Mouse (Mus musculus) intestine, embryonic 15.5 days (tissue): ENCODE data around the gene Tmem170. TPM values are rescaled to one million over a fixed set of nuclear protein-coding genes. Genes with fewer than 3 reads are reported as not detected.

Source experiments
- ATAC-seq: fragments of 200-750 bp; cut with Nextera tagmentation; 2 replicates; pipeline ENCODE4 v1.8.0; 2017; ENCODE audit warnings: moderate TSS enrichment, moderate library complexity
- H3K27ac ChIP-seq: fragments of 300-500 bp; sonication (generic); 2 replicates; pipeline ENCODE4 v1.5.1; 2015; ENCODE audit warnings: mild to moderate bottlenecking, inconsistent platforms
- H3K27me3 ChIP-seq: fragments of 300-500 bp; sonication (generic); replicated peaks from 2 replicates; pipeline ENCODE4 v1.6.1; 2015; ENCODE audit warnings: inconsistent platforms
- H3K36me3 ChIP-seq: fragments of 300-500 bp; sonication (generic); 2 replicates; pipeline ENCODE4 v1.6.1; 2015; ENCODE audit warnings: inconsistent platforms
- H3K4me1 ChIP-seq: fragments of 300-500 bp; sonication (generic); replicated peaks from 2 replicates; pipeline ENCODE4 v1.6.1; 2015; ENCODE audit warnings: inconsistent platforms
- H3K4me2 ChIP-seq: fragments of 300-500 bp; sonication (generic); replicated peaks from 2 replicates; pipeline ENCODE4 v1.6.1; 2015; ENCODE audit warnings: mild to moderate bottlenecking, inconsistent platforms
- H3K4me3 ChIP-seq: fragments of 300-500 bp; sonication (generic); replicated peaks from 2 replicates; pipeline ENCODE4 v1.5.1; 2015; ENCODE audit warnings: inconsistent platforms
- H3K9ac ChIP-seq: fragments of 300-500 bp; sonication (generic); 2 replicates; pipeline ENCODE4 v1.6.1; 2015; ENCODE audit warnings: inconsistent platforms
- H3K9me3 ChIP-seq: fragments of 300-500 bp; sonication (generic); 2 replicates; pipeline ENCODE4 v1.6.1; 2016; ENCODE audit warnings: inconsistent platforms
- WGBS: fragments of 180-500 bp; shearing (Covaris S2); methylation state at CpG from one replicate; pipeline ENCODE4 v1.1.7; 2015; 5-methylcytosine and 5-hydroxymethylcytosine counted together
- polyA plus RNA-seq: library from polyadenylated mRNA; unstranded; fragments of >200 nt; fragmentation: Nextera tagmentation; extraction: Ambion mirVana; gene quantifications from 2 replicates; pipeline ENCODE4 v1.2.1, GENCODE M21; 2015

Tmem170 gene
- polyA plus RNA-seq, 1 experiment from 2014 or later: 16.0 TPM

DNA sequence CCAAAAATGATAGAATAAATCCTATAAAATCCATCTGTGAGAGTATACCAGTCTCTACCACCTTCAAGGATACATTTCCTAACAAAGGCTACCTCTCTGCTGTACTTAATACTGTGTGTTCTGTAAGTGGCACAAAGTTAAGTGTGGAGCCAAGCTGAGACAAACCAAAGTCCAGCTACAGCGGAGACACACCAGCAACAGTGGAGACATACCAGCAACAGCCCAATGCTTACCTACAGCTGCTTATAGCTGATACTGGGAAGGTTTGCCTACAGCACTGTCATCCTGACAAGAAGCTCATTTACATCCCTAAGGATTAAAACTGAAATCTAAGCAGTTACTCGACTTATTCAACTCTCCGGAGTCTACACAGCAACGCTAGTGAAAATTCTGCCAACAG, 44.6 kb downstream of the Tmem170 start:
- Histone ChIP-seq H3K27ac (no peak overlapping the region), H3K36me3 (peaks cover 12% of the 10 kb centered on the region; the same call in 1 of the 2 replicates), H3K27me3 (no peaks in the 10 kb centered on the region), H3K9ac (no peak overlapping the region), H3K4me3 (no peak overlapping the region), H3K4me2 (no peak overlapping the region), H3K9me3 (no peaks in the 10 kb centered on the region), H3K4me1 (peaks cover 2% of the 10 kb centered on the region; the same call in 1 of the 2 replicates)
- WGBS: 61% methylated on average over 4 of the region's 4 CpGs
- ATAC-seq: no peak

DNA sequence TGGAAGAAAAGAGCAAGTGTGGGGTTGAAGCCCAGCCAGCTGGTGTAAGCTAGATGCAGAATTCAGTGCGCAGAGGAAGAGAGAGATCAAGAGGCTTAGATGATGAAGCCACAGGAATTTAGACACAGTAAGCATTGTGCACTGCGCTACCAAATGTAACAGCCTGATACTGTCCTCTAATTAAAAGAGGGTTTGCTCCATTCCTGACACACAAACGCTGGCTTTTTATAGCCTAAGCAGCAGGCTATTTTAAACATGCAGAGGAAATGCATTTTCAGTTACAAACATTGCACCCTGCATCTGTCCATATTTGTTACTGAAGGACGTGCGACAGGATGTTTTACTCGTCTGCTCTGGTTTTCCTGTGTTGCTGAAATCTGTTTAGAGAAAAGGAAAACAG, 48.0 kb downstream of the Tmem170 start:
- H3K4me1 ChIP-seq: peaks cover 2% of the 10 kb centered on the region; the same call in 1 of the 2 replicates
- no peaks in the 10 kb centered on the region for H3K9me3 ChIP-seq
- ATAC-seq: peak; percentile 53
- peak overlapping the region; percentile 77 for H3K27ac ChIP-seq
- H3K4me3 ChIP-seq: no peak overlapping the region
- H3K27me3 ChIP-seq: no peaks in the 10 kb centered on the region
- no peak overlapping the region for H3K4me2 ChIP-seq
- H3K9ac ChIP-seq: no peak overlapping the region
- H3K36me3 ChIP-seq: peaks cover 7% of the 10 kb centered on the region; the same call in 1 of the 2 replicates
- WGBS: 65% methylated on average over 6 of the region's 6 CpGs

DNA sequence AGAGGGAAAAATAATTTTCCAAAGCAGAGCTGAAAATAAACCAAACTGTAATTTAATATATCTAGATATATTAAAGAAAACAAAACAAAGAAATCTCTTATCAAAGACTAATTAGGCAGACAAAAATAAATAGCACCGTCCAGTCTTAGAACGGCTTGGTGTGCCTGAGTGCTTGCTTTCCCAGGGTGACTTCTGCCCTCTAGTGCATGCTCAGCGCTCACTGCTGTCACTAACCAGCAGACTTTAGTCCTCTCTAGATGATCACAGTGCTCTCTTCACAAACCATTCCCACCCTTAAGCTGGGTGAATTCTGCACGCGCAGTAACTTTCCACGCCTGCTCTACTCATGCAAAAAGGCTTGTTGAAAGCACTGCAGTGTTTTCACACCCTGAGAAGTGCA, 51.3 kb downstream of the Tmem170 start:
- WGBS: 64% methylated on average over 6 of the region's 6 CpGs
- Histone ChIP-seq H3K36me3 (no peaks in the 10 kb centered on the region; the same call in 1 of the 2 replicates), H3K27me3 (no peaks in the 10 kb centered on the region), H3K27ac (no peak overlapping the region), H3K9me3 (no peaks in the 10 kb centered on the region), H3K4me1 (peaks cover 2% of the 10 kb centered on the region; the same call in 1 of the 2 replicates), H3K9ac (no peak overlapping the region), H3K4me2 (no peak overlapping the region), H3K4me3 (no peak overlapping the region)
- no peak for ATAC-seq

DNA sequence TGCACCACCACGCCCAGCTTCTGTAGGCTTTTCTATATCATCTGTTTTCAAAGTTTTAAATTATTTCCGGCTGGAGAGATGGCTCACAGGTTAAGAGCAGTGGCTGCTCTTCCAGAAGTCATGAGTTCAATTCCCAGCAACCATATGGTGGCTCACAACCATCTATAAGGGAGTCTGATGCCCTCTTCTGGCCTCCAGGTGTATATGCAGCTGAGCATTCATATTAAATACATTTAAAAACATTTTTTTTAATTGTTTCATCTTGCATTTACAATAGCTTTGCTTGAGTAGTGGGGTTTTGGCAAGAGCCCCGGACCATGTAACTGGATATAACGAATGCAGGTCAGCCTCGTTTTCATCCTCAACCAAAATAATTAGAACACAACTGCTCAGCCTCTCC, 52.2 kb downstream of the Tmem170 start:
- no peaks in the 10 kb centered on the region for H3K27me3 ChIP-seq
- 95% methylated on average over 5 of the region's 5 CpGs for WGBS
- H3K9ac ChIP-seq: no peak overlapping the region
- H3K36me3 ChIP-seq: no peaks in the 10 kb centered on the region; the same call in 1 of the 2 replicates
- peaks cover 2% of the 10 kb centered on the region; the same call in 1 of the 2 replicates for H3K4me1 ChIP-seq
- no peaks in the 10 kb centered on the region for H3K9me3 ChIP-seq
- ATAC-seq: no peak
- H3K4me3 ChIP-seq: no peak overlapping the region
- H3K4me2 ChIP-seq: no peak overlapping the region
- H3K27ac ChIP-seq: no peak overlapping the region

DNA sequence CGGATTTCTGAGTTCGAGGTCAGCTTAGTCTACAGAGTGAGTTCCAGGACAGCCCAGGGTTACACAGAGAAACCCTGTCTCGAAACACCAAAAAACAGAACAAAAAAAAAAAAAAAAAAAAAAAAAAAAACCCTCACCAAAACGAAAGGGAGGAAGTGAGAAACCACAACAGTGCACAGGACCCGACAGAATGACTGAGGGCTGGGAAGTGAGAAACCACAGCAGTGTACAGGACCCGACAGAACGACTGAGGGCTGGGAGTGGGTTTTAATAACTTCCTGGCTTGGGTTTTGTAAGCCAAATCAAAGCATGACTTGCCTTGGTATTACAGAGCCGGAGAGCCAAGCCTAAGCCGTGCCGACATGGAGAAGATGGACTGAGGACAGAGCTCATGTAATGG, 55.4 kb downstream of the Tmem170 start:
- Histone ChIP-seq H3K27me3 (no peaks in the 10 kb centered on the region), H3K27ac (no peak overlapping the region), H3K9me3 (no peaks in the 10 kb centered on the region), H3K4me1 (no peaks in the 10 kb centered on the region), H3K4me2 (no peak overlapping the region), H3K36me3 (no peaks in the 10 kb centered on the region; the same call in 1 of the 2 replicates), H3K9ac (no peak overlapping the region), H3K4me3 (no peak overlapping the region)
- 76% methylated on average over 10 of the region's 10 CpGs for whole genome bisulfite sequencing
- no peak for ATAC-seq

DNA sequence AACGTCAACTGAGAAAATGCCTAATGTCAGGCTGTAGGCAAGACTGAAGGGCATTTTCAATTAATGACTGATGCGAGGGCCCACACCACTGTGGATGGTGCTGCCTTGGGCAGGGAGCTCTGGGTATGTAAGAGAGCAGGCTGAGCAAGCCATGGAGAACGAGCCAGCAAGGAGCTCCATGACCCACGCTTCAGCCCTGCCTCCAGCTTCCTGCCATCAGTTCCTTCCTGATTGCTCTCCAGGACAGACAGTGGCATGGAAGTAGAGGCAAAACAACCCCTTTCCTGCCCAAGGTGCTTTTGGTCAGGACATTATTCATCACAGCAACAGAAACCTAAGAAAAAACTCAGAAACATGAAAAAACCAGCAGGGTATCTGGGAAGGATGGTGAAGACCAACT, 55.9 kb downstream of the Tmem170 start:
- Histone ChIP-seq H3K4me2 (no peak overlapping the region), H3K27ac (no peak overlapping the region), H3K4me1 (no peaks in the 10 kb centered on the region), H3K4me3 (no peak overlapping the region), H3K9ac (no peak overlapping the region), H3K36me3 (no peaks in the 10 kb centered on the region; the same call in 1 of the 2 replicates), H3K9me3 (no peaks in the 10 kb centered on the region), H3K27me3 (no peaks in the 10 kb centered on the region)
- 80% methylated on average over 4 of the region's 4 CpGs for WGBS
- ATAC-seq: no peak

DNA sequence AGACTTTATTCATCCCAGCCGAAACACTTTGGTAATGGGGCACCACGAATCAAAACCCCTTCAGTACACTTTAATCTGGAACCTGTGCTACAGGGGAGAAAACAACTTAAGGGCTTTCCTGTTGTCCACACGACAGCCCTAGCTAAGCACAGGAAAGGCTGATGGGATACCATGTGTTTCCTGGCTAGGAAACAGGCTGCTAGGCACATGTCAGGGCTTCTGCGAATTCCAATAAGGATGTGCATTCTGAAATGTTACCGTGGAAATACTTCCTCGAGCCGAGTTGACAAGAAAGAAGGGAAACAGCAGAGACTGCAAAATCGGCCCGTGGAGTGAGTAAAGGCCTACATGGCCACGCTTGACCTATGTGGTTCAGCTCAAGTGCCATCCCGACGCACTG, 56.5 kb downstream of the Tmem170 start:
- Histone ChIP-seq H3K4me3 (no peak overlapping the region), H3K4me2 (no peak overlapping the region), H3K27ac (no peak overlapping the region), H3K9me3 (no peaks in the 10 kb centered on the region), H3K36me3 (no peaks in the 10 kb centered on the region; the same call in 1 of the 2 replicates), H3K27me3 (no peaks in the 10 kb centered on the region), H3K4me1 (no peaks in the 10 kb centered on the region), H3K9ac (no peak overlapping the region)
- 90% methylated on average over 12 of the region's 12 CpGs for WGBS
- ATAC-seq: no peak

DNA sequence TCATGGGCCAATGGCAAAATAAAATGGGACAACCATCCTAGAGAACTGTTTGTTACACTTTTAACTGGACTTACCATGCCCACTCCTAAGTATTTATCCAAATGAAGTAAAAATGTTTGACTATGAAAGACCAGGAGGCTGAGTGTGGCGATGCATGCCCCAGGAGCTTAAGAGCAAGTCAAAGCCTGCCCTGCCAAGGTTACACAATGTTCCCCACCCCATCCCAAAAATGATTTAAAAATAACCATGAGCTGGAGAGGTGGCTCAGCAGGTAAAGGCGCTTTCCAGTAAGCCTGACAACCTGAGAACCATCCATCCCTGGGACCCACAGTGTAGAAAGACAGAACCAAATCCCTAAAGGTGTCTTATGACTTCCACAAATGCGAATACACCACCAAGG, 58.0 kb downstream of the Tmem170 start:
- ATAC-seq: no peak
- Histone ChIP-seq H3K36me3 (no peaks in the 10 kb centered on the region; the same call in 1 of the 2 replicates), H3K4me1 (no peaks in the 10 kb centered on the region), H3K27me3 (no peaks in the 10 kb centered on the region), H3K4me2 (no peak overlapping the region), H3K9ac (no peak overlapping the region), H3K27ac (no peak overlapping the region), H3K9me3 (no peaks in the 10 kb centered on the region), H3K4me3 (no peak overlapping the region)
- 92% methylated on average over 3 of the region's 3 CpGs for WGBS

DNA sequence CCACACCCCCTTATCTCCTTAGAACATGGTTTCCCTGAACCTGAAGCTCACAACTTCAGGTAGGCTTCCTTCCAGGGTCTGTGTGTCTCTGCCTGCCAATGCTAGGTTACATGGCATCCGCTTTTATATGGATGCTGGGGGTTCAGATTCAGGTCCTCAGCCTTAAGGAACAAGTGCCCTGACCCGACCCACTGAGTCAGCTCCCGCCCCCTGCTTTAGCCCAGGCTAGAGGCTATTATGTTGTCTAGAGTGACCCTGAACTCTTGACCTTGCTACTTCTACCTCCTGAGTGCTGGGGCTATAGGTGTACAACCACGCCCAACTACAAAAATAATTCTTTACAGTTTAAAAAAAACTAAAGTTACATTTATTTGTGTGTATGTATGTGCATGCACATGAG, 61.5 kb downstream of the Tmem170 start:
- WGBS: 92% methylated on average over 4 of the region's 4 CpGs
- Histone ChIP-seq H3K27ac (no peak overlapping the region), H3K4me3 (no peak overlapping the region), H3K36me3 (no peaks in the 10 kb centered on the region), H3K27me3 (no peaks in the 10 kb centered on the region), H3K4me2 (no peak overlapping the region), H3K9ac (no peak overlapping the region), H3K9me3 (no peaks in the 10 kb centered on the region), H3K4me1 (no peaks in the 10 kb centered on the region)
- ATAC-seq: no peak

DNA sequence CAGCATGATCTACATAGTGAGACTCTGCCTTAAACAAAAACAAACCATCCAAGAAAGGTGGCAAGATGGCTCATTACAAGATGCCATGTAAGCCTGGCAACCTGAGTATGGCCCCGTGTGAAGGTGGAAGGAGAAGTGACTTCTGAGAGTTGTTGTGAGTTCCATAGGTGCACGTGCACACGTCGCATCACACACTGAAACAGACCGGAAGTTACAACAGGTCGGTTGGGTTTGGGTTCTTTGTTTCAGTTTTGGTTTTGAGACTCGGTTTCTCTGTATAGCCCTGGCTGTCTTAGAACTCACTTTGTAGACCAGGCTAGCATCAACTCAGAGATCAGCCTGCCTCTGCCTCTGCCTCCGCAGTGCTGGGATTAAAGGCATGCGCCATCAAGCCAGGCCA, 62.7 kb downstream of the Tmem170 start:
- Histone ChIP-seq H3K36me3 (no peaks in the 10 kb centered on the region), H3K27me3 (no peaks in the 10 kb centered on the region), H3K4me3 (no peak overlapping the region), H3K9ac (no peak overlapping the region), H3K27ac (no peak overlapping the region), H3K9me3 (no peaks in the 10 kb centered on the region), H3K4me2 (no peak overlapping the region), H3K4me1 (no peaks in the 10 kb centered on the region)
- 96% methylated on average over 9 of the region's 9 CpGs for WGBS
- no peak for ATAC-seq

Other genes with a start within 250 kb of the Tmem170 start
- gene Ldhd, start 246.4 kb downstream of the Tmem170 start, polyA plus RNA-seq: 1.6 and 1.8 TPM in 2 replicates
- gene Zfp1, start 233.3 kb downstream of the Tmem170 start, polyA plus RNA-seq: 14.9 and 15.7 TPM in 2 replicates
- 1,145 and 3,143 TPM in 2 replicates for gene Ctrb1, start 185.7 kb downstream of the Tmem170 start, polyA plus RNA-seq
- 40.8 and 44.2 TPM in 2 replicates for gene Bcar1, start 132.9 kb downstream of the Tmem170 start, polyA plus RNA-seq
- gene Cfdp1, start 22.5 kb downstream of the Tmem170 start, polyA plus RNA-seq: 182 and 187 TPM in 2 replicates
- 1.2 and 1.7 TPM in 2 replicates for gene Chst5, start 33.7 kb upstream of the Tmem170 start, polyA plus RNA-seq
- gene Tmem231, start 57.1 kb upstream of the Tmem170 start, polyA plus RNA-seq: 9.3 and 11.5 TPM in 2 replicates
- 194 and 215 TPM in 2 replicates for gene Gabarapl2, start 64.0 kb upstream of the Tmem170 start, polyA plus RNA-seq
- gene Adat1, start 115.6 kb upstream of the Tmem170 start, polyA plus RNA-seq: 7.7 and 8.3 TPM in 2 replicates
- 181 and 195 TPM in 2 replicates for gene Kars, start 134.6 kb upstream of the Tmem170 start, polyA plus RNA-seq
- gene Terf2ip, start 134.6 kb upstream of the Tmem170 start, polyA plus RNA-seq: 18.2 and 19.0 TPM in 2 replicates
- gene Gm6793, start 138.3 kb upstream of the Tmem170 start, polyA plus RNA-seq: 0.57 and 0.63 TPM in 2 replicates